Mouse (Mus musculus) hindbrain, embryonic 14.5 days (tissue): ENCODE data around the gene Aldh1b1. TPM values are rescaled to one million over a fixed set of nuclear protein-coding genes. Genes with fewer than 3 reads are reported as not detected.

Source experiments
- ATAC-seq: fragments of 200-750 bp; cut with Nextera tagmentation; 2 replicates; pipeline ENCODE4 v1.8.0; 2017; ENCODE audit warnings: moderate number of reproducible peaks, mild to moderate bottlenecking, moderate TSS enrichment, moderate library complexity; ENCODE audit not compliant: low FRiP score
- DNase-seq: peaks from one replicate; pipeline ENCODE4 v3.0.0-alpha.2; 2015; ENCODE audit warnings: low spot score
- H3K27ac ChIP-seq: fragments of 300-500 bp; sonication (generic); 2 replicates; pipeline ENCODE4 v1.5.1; 2014; ENCODE audit warnings: mild to moderate bottlenecking, moderate library complexity
- H3K27me3 ChIP-seq: fragments of 300-500 bp; sonication (generic); 2 replicates; pipeline ENCODE4 v1.6.1; 2014; ENCODE audit warnings: mild to moderate bottlenecking, low read length, mixed read lengths; ENCODE audit not compliant: control insufficient read depth, insufficient read depth
- H3K36me3 ChIP-seq: fragments of 300-500 bp; sonication (generic); replicated peaks from 2 replicates; pipeline ENCODE4 v1.6.1; 2014; ENCODE audit not compliant: control insufficient read depth, insufficient read depth
- H3K4me1 ChIP-seq: fragments of 300-500 bp; sonication (generic); replicated peaks from 2 replicates; pipeline ENCODE4 v1.6.1; 2014; ENCODE audit warnings: antibody characterized with exemption, low read length, mixed read lengths; ENCODE audit not compliant: control insufficient read depth, insufficient read depth
- H3K4me2 ChIP-seq: fragments of 300-500 bp; sonication (generic); replicated peaks from 2 replicates; pipeline ENCODE4 v1.6.1; 2014; ENCODE audit warnings: mild to moderate bottlenecking, moderate library complexity
- H3K4me3 ChIP-seq: fragments of 300-500 bp; sonication (generic); replicated peaks from 2 replicates; pipeline ENCODE4 v1.5.1; 2014; ENCODE audit warnings: mild to moderate bottlenecking, low read length
- H3K9ac ChIP-seq: fragments of 300-500 bp; sonication (generic); 2 replicates; pipeline ENCODE4 v1.6.1; 2014
- H3K9me3 ChIP-seq: fragments of 300-500 bp; sonication (generic); 2 replicates; pipeline ENCODE4 v1.6.1; 2016; ENCODE audit warnings: low read length; ENCODE audit not compliant: control insufficient read depth
- WGBS: fragments of 180-500 bp; shearing (Covaris S2); extraction: QIAGEN DNeasy Blood & Tissue Kit; methylation state at CpG from one replicate; pipeline ENCODE4 v1.1.7; 2014; 5-methylcytosine and 5-hydroxymethylcytosine counted together
- polyA plus RNA-seq: library from polyadenylated mRNA; unstranded; fragments of >200 nt; fragmentation: Nextera tagmentation; extraction: Ambion mirVana; gene quantifications from 2 replicates; pipeline ENCODE4 v1.2.1, GENCODE M21; 2014

Aldh1b1 gene
- polyA plus RNA-seq, 1 experiment from 2014 or later: 9.6 TPM

- H3K9ac ChIP-seq: no peak overlapping the region
- WGBS: 88% methylated on average over 4 of the region's 4 CpGs
Observed at GRCm38 (mm10) chr4:45762600-45762999, 36.2 kb upstream of the Aldh1b1 start.

GRCm38 (mm10) chr4:45763288-45764140 is 35.3 kb upstream of the Aldh1b1 start:
- DNase-seq (peak; percentile 58), ATAC-seq (peak; percentile 50)
- H3K9me3 ChIP-seq: no peaks in the 10 kb centered on the region
- peak overlapping the region; percentile 90 for H3K27ac ChIP-seq
- 5% methylated on average over 18 of the region's 18 CpGs for WGBS
- H3K9ac ChIP-seq: peak overlapping the region; percentile 16
- H3K4me2 ChIP-seq: peak overlapping the region; percentile 35
- 0 out of 2 replicates have a peak, but pooled peaks cover 4% of the 10 kb centered on the region for H3K27me3 ChIP-seq
- H3K36me3 ChIP-seq: no peaks in the 10 kb centered on the region
- peaks cover 48% of the 10 kb centered on the region for H3K4me1 ChIP-seq
- no peak overlapping the region for H3K4me3 ChIP-seq

More at GRCm38 (mm10) chr4:45762600-45762999, 36.2 kb upstream of the Aldh1b1 start:
- H3K4me2 ChIP-seq: no peak overlapping the region
- H3K36me3 ChIP-seq: no peaks in the 10 kb centered on the region
- H3K4me3 ChIP-seq: no peak overlapping the region
- H3K27me3 ChIP-seq: no peaks in the 10 kb centered on the region
- H3K9me3 ChIP-seq: no peaks in the 10 kb centered on the region
- no peak for ATAC-seq
- no peak overlapping the region for H3K27ac ChIP-seq
- no peak for DNase-seq
- peaks cover 47% of the 10 kb centered on the region for H3K4me1 ChIP-seq

- peak overlapping the region; percentile 90 for H3K27ac ChIP-seq
- ATAC-seq (no peak), DNase-seq (no peak)
- peak overlapping the region; percentile 16; the same call in 1 of the 2 replicates for H3K9ac ChIP-seq
- WGBS: 11% methylated on average over 10 of the region's 10 CpGs
- H3K36me3 ChIP-seq: no peaks in the 10 kb centered on the region
- no peak overlapping the region for H3K4me3 ChIP-seq
- peaks cover 54% of the 10 kb centered on the region for H3K4me1 ChIP-seq
- H3K27me3 ChIP-seq: 0 out of 2 replicates have a peak, but pooled peaks cover 4% of the 10 kb centered on the region
- H3K4me2 ChIP-seq: peak overlapping the region; percentile 35
- no peaks in the 10 kb centered on the region for H3K9me3 ChIP-seq
Observed at GRCm38 (mm10) chr4:45764141-45764494, 34.7 kb upstream of the Aldh1b1 start.

- H3K36me3 ChIP-seq: no peaks in the 10 kb centered on the region
- ATAC-seq: no peak
- 2% methylated on average over 16 of the region's 16 CpGs for WGBS
- H3K4me2 ChIP-seq: peak overlapping the region; percentile 20
- no peak for DNase-seq
- H3K9ac ChIP-seq: peak overlapping the region; percentile 6
- peaks cover 56% of the 10 kb centered on the region for H3K4me1 ChIP-seq
- no peak overlapping the region for H3K4me3 ChIP-seq
- H3K27me3 ChIP-seq: 0 out of 2 replicates have a peak, but pooled peaks cover 4% of the 10 kb centered on the region
- H3K9me3 ChIP-seq: no peaks in the 10 kb centered on the region
- peak overlapping the region; percentile 90 for H3K27ac ChIP-seq
Observed at GRCm38 (mm10) chr4:45765121-45765564, 33.7 kb upstream of the Aldh1b1 start.

- peaks cover 61% of the 10 kb centered on the region for H3K4me1 ChIP-seq
Observed at GRCm38 (mm10) chr4:45765565-45766201, 33.1 kb upstream of the Aldh1b1 start.

GRCm38 (mm10) chr4:45766774-45767173 is 32.0 kb upstream of the Aldh1b1 start:
- ATAC-seq (no peak), DNase-seq (no peak)
- H3K4me2 ChIP-seq: no peak overlapping the region
- H3K27ac ChIP-seq: no peak overlapping the region
- peaks cover 70% of the 10 kb centered on the region for H3K4me1 ChIP-seq
- 0 out of 2 replicates have a peak, but pooled peaks cover 4% of the 10 kb centered on the region for H3K27me3 ChIP-seq
- no peak overlapping the region for H3K9ac ChIP-seq
- no peak overlapping the region for H3K4me3 ChIP-seq
- H3K36me3 ChIP-seq: no peaks in the 10 kb centered on the region
- 82% methylated on average over 7 of the region's 7 CpGs for WGBS
- no peaks in the 10 kb centered on the region for H3K9me3 ChIP-seq

More at GRCm38 (mm10) chr4:45765565-45766201, 33.1 kb upstream of the Aldh1b1 start:
- Histone ChIP-seq H3K36me3 (no peaks in the 10 kb centered on the region), H3K27ac (peak overlapping the region; percentile 90), H3K4me3 (no peak overlapping the region), H3K9me3 (no peaks in the 10 kb centered on the region), H3K9ac (peak overlapping the region; percentile 6), H3K27me3 (0 out of 2 replicates have a peak, but pooled peaks cover 4% of the 10 kb centered on the region), H3K4me2 (peak overlapping the region; percentile 20)
- ATAC-seq: peak; percentile 21; the same call in 1 of the 2 replicates
- 0% methylated on average over 14 of the region's 18 CpGs for WGBS
- DNase-seq: peak; percentile 65

GRCm38 (mm10) chr4:45767891-45768558 is 30.8 kb upstream of the Aldh1b1 start:
- 60% methylated on average over 11 of the region's 11 CpGs for WGBS
- Histone ChIP-seq H3K9me3 (no peaks in the 10 kb centered on the region), H3K36me3 (no peaks in the 10 kb centered on the region), H3K4me1 (peaks cover 68% of the 10 kb centered on the region), H3K9ac (no peak overlapping the region), H3K27ac (no peak overlapping the region), H3K27me3 (0 out of 2 replicates have a peak, but pooled peaks cover 4% of the 10 kb centered on the region), H3K4me3 (no peak overlapping the region), H3K4me2 (no peak overlapping the region)
- DNase-seq: no peak
- ATAC-seq: no peak

- no peaks in the 10 kb centered on the region for H3K36me3 ChIP-seq
- no peak overlapping the region for H3K4me3 ChIP-seq
- no peak for ATAC-seq
- 33% methylated on average over 10 of the region's 10 CpGs for WGBS
- H3K9me3 ChIP-seq: no peaks in the 10 kb centered on the region
- DNase-seq: no peak
- H3K9ac ChIP-seq: peak overlapping the region; percentile 21; the same call in 1 of the 2 replicates
- peaks cover 57% of the 10 kb centered on the region for H3K4me1 ChIP-seq
- H3K27me3 ChIP-seq: 0 out of 2 replicates have a peak, but pooled peaks cover 4% of the 10 kb centered on the region
- H3K4me2 ChIP-seq: no peak overlapping the region
- no peak overlapping the region for H3K27ac ChIP-seq
Observed at GRCm38 (mm10) chr4:45769141-45769540, 29.7 kb upstream of the Aldh1b1 start.
